Mouse (Mus musculus) kidney, adult 2 months (tissue): ENCODE data around the gene Setdb1. TPM values are rescaled to one million over a fixed set of nuclear protein-coding genes. Genes with fewer than 3 reads are reported as not detected.

ENCODE experiments used
- DNase-seq: peaks from one replicate; pipeline ENCODE4 v3.0.0; 2021
- H3K27ac ChIP-seq: fragments of 200-500 bp; 2 replicates; pipeline ENCODE4 v1.5.1; 2012; ENCODE audit warnings: low read depth, low read length, control low read depth, inconsistent platforms; ENCODE audit not compliant: insufficient read depth
- H3K27me3 ChIP-seq: fragments of 200-500 bp; replicated peaks from 2 replicates; pipeline ENCODE4 v1.6.1; 2012; ENCODE audit warnings: mild to moderate bottlenecking, moderate library complexity, low read length, inconsistent platforms; ENCODE audit not compliant: control insufficient read depth, insufficient read depth
- H3K36me3 ChIP-seq: fragments of 200-500 bp; 2 replicates; pipeline ENCODE4 v1.6.1; 2012; ENCODE audit warnings: mild to moderate bottlenecking, moderate library complexity, low read length, inconsistent platforms; ENCODE audit not compliant: control insufficient read depth, insufficient read depth
- H3K4me1 ChIP-seq: fragments of 200-500 bp; 2 replicates; pipeline ENCODE4 v1.6.1; 2011; ENCODE audit warnings: low read length; ENCODE audit not compliant: control insufficient read depth, insufficient read depth
- H3K4me3 ChIP-seq: fragments of 200-500 bp; 2 replicates; pipeline ENCODE4 v1.5.1; 2011; ENCODE audit warnings: mild to moderate bottlenecking, low read depth, low read length, control low read depth; ENCODE audit not compliant: insufficient read depth
- CTCF ChIP-seq: fragments of 200-500 bp; conservative IDR thresholded peaks from 2 replicates; pipeline ENCODE4 v1.5.1; 2011; ENCODE audit warnings: low read depth, mild to moderate bottlenecking, control low read depth, low read length, moderate library complexity, mixed read lengths; ENCODE audit not compliant: insufficient read depth, insufficient read length
- POLR2A ChIP-seq: fragments of 200-500 bp; IDR thresholded peaks from one replicate; pipeline ENCODE4 v1.6.1; 2011; ENCODE audit warnings: low read depth, low read length, control low read depth
- WGBS: fragments of 180-500 bp; shearing (Covaris S2); methylation state at CpG from one replicate; pipeline ENCODE4 v1.1.7; 2018; 5-methylcytosine and 5-hydroxymethylcytosine counted together
- polyA plus RNA-seq: library from polyadenylated mRNA; depleted of rRNA; stranded (reverse); fragments of >200 nt; gene quantifications from 2 replicates; pipeline ENCODE4 v1.2.3, GENCODE M21; 2012

Setdb1 gene
- polyA plus RNA-seq, 1 experiment, result 11.6 TPM

- no peak for DNase-seq
- H3K4me3 ChIP-seq, result no peak overlapping the region
- WGBS, result 71% methylated on average over 2 of the region's 2 CpGs
- H3K27me3 ChIP-seq, result no peaks in the 10 kb centered on the region
- H3K36me3 ChIP-seq, result peaks cover 8% of the 10 kb centered on the region; the same call in 1 of the 2 replicates
- H3K27ac ChIP-seq, result peak overlapping the region; percentile 93
- peaks cover 53% of the 10 kb centered on the region for H3K4me1 ChIP-seq
- TF ChIP-seq POLR2A (no peak), CTCF (no peak)
These were observed 64.1 kb downstream of the Setdb1 start for GRCm38 (mm10) chr3:95292899-95293298.

GRCm38 (mm10) chr3:95291041-95291440 lies 66.0 kb downstream of the Setdb1 start:
- Histone ChIP-seq H3K36me3 (peaks cover 8% of the 10 kb centered on the region; the same call in 1 of the 2 replicates), H3K4me1 (peaks cover 62% of the 10 kb centered on the region), H3K4me3 (no peak overlapping the region), H3K27ac (peak overlapping the region; percentile 25; the same call in 1 of the 2 replicates), H3K27me3 (no peaks in the 10 kb centered on the region)
- peak; percentile 67 for DNase-seq
- WGBS, result 57% methylated on average over 4 of the region's 4 CpGs
- TF ChIP-seq CTCF (no peak), POLR2A (no peak)

DNA sequence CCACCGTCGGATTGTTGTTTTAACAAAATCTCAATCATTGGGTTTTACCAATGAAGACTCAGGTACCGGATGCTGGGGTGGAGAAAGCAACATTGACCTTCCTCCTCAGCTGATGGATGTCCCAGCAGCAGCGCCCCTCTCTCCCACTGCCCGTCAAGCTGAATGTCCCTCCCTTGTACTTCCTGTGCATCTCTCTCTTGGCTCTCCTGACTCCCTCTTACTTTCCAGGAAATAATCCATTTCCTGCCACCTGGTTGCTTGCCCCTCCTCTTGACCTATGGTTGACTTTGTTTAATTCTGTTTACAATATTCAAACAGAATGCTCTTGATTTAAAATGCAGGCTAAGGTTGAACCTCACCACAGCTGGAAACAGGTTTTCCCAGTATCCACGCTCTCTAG lies 66.8 kb downstream of the Setdb1 start:
- WGBS, result 65% methylated on average over 6 of the region's 6 CpGs
- Histone ChIP-seq H3K27ac (0 out of 2 replicates have a peak overlapping the region, but pooled peaks have one; percentile 25), H3K4me3 (no peak overlapping the region), H3K36me3 (peaks cover 8% of the 10 kb centered on the region; the same call in 1 of the 2 replicates), H3K27me3 (no peaks in the 10 kb centered on the region), H3K4me1 (peaks cover 62% of the 10 kb centered on the region)
- no peak for DNase-seq
- no peak for TF ChIP-seq CTCF
- no peak for TF ChIP-seq POLR2A

GRCm38 (mm10) chr3:95289419-95289818 lies 67.6 kb downstream of the Setdb1 start:
- DNase-seq, result no peak
- 96% methylated on average over 4 of the region's 4 CpGs for WGBS
- Histone ChIP-seq H3K27ac (no peak overlapping the region), H3K4me1 (peaks cover 64% of the 10 kb centered on the region), H3K36me3 (peaks cover 8% of the 10 kb centered on the region; the same call in 1 of the 2 replicates), H3K4me3 (no peak overlapping the region), H3K27me3 (no peaks in the 10 kb centered on the region)
- TF ChIP-seq POLR2A (no peak), CTCF (no peak)

DNA sequence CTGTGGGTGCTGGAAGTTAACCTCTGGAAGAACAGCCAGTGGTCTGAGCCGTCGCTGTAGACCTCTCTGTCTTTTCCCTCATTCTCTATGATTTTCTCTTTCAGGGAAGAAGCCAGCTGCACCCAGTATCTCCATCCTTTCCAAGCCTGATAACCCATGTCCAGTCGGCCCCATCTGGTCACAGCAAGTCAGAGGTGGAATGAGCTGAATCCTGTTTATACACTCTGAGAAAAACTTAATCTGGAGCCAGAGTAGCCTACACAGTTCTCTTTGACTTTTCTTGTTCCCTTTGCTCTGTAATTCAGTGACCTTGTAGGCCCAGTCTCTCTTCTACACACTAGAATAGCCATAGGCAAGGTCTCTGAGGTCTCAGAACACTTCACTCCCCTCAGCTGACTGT lies 69.5 kb downstream of the Setdb1 start:
- TF ChIP-seq POLR2A (no peak), CTCF (no peak)
- Histone ChIP-seq H3K4me1 (peaks cover 47% of the 10 kb centered on the region), H3K27ac (peak overlapping the region; percentile 87), H3K27me3 (no peaks in the 10 kb centered on the region), H3K36me3 (peaks cover 8% of the 10 kb centered on the region; the same call in 1 of the 2 replicates), H3K4me3 (no peak overlapping the region)
- DNase-seq, result peak; percentile 62
- 72% methylated on average over 3 of the region's 3 CpGs for WGBS

- DNase-seq, result peak; percentile 59
- Histone ChIP-seq H3K4me3 (0 out of 2 replicates have a peak overlapping the region, but pooled peaks have one; percentile 9), H3K4me1 (peaks cover 44% of the 10 kb centered on the region), H3K36me3 (peaks cover 8% of the 10 kb centered on the region; the same call in 1 of the 2 replicates), H3K27ac (peak overlapping the region; percentile 87), H3K27me3 (no peaks in the 10 kb centered on the region)
- WGBS, result 69% methylated on average over 7 of the region's 7 CpGs
- TF ChIP-seq CTCF, result no peak
- no peak for TF ChIP-seq POLR2A
These were observed 70.5 kb downstream of the Setdb1 start for GRCm38 (mm10) chr3:95286510-95286909.

GRCm38 (mm10) chr3:95286011-95286410 lies 71.0 kb downstream of the Setdb1 start:
- peak overlapping the region; percentile 87 for H3K27ac ChIP-seq
- peak; percentile 80 for DNase-seq
- peaks cover 44% of the 10 kb centered on the region for H3K4me1 ChIP-seq
- H3K27me3 ChIP-seq, result no peaks in the 10 kb centered on the region
- no peak for TF ChIP-seq POLR2A
- no peak for TF ChIP-seq CTCF
- 23% methylated on average over 5 of the region's 5 CpGs for WGBS
- peaks cover 8% of the 10 kb centered on the region; the same call in 1 of the 2 replicates for H3K36me3 ChIP-seq
- 0 out of 2 replicates have a peak overlapping the region, but pooled peaks have one; percentile 9 for H3K4me3 ChIP-seq
